Mouse (Mus musculus): ENCODE data around the gene Lhcgr.

GRCm38 (mm10) chr17:88702345-88702744, 89.4 kb downstream of the Lhcgr start:
- TF ChIP-seq CTCF (IDR thresholded peaks at IDR 0.05; ENCODE audit: low read depth, low read length) = no peak
- TF ChIP-seq POLR2A (IDR thresholded peaks at IDR 0.05; ENCODE audit: borderline replicate concordance, low read depth, low read length) = no peak
